Mouse (Mus musculus): ENCODE measurements around the gene Cacul1. TPM values are rescaled to one million over a fixed set of nuclear protein-coding genes. Genes with fewer than 3 reads are reported as not detected.
"Not testable (repeated sequence)": the region's sequence is repeated elsewhere in the genome, so short reads cannot be mapped to it uniquely, and the experiment has no call there.

The Cacul1 gene
- 10 to 100 TPM; 45.6 to 54.5 TPM for total RNA-seq (2021)

DNA sequence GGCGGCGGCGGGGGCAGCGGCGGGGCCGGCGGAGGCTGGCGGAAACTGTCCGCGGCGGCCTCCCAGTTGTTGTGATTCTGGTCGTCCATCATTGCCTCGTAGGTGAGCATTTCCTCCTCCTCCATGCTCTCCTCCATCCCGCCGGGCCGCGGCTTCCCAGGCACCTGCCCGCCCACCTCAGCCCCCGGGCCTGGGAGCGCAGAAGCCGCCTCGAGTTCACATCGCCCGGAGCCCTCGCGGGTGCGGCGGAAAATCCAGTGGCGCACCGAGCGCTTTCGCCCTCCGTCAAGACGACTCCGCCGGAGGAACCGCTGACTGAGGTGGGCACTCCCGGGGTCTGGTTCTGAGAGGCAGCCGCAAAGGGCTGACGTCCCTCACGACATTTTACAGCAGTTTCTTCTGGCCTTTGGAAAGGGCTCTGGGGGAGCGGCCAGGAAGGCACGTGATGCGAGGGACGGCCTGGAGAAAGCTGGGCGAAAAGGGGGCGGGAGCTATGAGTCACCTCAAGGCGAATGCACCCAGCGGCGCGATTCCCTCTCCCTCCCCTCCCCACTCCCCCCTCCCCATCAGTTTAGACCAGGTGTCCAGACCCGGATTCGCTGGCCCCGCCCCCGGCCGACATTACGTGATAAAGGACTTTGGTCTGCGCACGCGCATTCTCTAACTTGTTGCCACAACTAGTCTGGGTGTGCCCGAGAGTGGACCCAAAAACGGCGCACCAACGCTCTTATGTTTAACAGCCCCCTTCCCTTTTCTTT, at the start of gene Cacul1:
Gene Cacul1, minus strand, starts transcription at position 444 of the 758 bp plus-strand sequence.
- intact Hi-C loops (cut with DNase I): loop anchor here (1.0 kb wide), 1 partner anchor 175 kb away; the partner anchor contains the start of gene Nanos1
- DNase-seq (ENCODE audit: low spot score in 2 of 2): peak; percentile 94 to 95

DNA sequence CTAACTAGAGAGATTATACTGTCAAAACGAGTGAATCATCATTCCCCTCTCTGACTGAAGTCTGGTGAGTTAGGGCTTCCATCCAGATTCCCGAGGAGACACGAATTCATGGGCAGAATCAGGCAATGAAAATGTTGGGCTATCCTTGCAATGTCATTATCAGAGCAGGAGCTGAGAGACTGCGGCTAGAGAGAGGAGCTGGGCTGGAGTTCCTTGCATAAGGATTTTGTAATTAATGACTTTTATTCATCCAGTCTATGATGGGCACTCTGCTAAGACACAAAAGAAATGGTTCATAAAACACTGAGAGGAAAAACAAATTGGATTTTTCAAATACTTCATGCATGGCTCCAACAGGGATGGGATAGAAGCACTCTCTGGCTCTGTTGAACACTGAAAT, 38.6 kb upstream of the Cacul1 start:
- no peak for DNase-seq (ENCODE audit: low spot score in 2 of 2)
- intact Hi-C loops (cut with DNase I): loop anchor here (10.0 kb wide), 1 partner anchor 125 kb away; no protein-coding TSS in a partner anchor

DNA sequence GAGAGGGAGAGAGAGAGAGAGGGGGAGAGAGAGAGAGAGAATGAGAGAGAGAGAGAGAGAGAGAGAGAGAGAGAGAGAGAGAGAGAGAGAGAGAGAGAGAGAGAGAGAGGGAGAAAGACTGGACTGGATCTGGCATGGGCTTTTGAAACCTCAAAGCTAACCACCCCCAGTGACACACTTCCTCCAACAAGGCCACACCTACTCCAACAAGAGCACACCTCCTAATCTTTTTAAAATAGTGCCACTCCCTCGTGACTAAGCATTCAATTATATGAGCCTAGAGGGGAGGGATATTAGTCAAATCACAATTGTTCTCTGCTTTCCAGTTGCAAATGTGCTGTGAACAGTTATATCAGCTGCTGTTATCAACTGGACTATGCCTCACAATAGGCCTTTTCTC, 36.2 kb upstream of the Cacul1 start:
- intact Hi-C loops (cut with DNase I): loop anchor here (10.0 kb wide), 1 partner anchor 128 kb away; no protein-coding TSS in a partner anchor
- no peak for DNase-seq (ENCODE audit: low spot score in 2 of 2)

DNA sequence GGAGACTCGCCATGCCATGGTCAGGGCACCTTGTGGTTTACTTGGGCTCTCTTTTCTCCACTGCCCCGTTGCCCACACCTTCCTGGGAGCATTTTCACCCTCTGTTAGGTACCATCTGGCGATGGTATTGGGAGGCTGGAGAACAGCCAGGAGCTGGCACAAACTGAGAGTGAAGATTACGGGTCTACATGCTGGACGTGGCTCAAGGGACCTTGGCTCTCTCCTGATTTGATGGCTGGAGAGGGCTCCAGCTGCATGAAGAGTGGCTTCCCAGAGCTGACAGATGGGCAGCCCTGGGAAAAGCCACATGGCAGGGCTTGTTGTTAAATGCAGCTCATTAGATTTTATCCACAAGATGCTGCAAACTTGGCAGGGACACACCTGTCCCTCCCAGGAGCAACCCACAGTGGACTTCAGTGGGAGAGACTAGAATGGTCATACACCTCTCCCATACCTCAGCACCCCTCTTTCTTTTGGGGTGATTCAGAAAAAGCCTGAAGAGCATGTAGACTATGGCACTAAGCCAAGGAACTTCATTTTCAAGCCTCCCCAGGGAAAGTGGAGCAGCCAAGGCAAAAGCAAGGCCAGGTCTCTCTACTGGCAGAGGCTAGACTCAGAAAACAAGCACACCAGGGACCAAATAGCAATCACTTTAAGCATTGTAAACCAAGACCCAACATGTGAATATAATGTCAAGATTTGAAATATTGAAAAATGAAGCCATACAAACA, 34.8 kb upstream of the Cacul1 start:
- DNase-seq (ENCODE audit: low spot score in 2 of 2): no peak
- intact Hi-C loops (cut with DNase I): loop anchor here (10.0 kb wide), 1 partner anchor 129 kb away; no protein-coding TSS in a partner anchor

DNA sequence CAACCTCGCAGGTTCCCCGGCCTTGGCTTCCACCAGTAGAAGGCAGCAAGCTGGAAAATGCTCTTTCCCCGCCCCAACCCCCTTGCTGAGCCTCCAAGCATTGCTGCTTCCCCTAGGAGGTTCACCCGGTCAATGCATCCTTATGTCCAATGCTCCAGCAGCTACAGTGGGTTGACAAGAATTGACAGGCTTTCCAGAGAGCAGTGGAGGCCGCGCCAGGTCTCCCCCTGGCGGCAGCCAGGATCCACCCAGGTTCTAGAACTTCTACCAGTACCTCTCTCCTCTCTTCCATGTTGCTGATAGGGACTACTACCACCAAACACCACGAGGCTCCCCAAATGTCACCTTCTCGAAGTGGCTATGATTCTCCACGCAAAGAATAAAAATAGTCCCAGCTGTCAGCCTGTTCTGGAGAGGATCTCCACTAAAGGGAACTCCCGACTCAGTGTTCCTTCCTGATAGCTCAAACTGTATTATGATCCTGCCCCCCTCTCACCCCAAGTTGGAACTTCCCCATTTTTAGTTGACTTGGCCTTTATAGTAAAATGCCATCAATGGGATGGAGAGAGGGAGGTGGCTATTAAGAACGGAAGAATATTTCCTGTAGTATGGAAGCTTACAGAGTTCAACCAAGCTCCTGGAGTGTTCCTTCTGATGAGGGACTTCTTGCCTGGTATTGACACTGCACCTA, 30.8 kb upstream of the Cacul1 start:
- intact Hi-C loops (cut with DNase I): loop anchor here (10.0 kb wide), 1 partner anchor 133 kb away; no protein-coding TSS in a partner anchor
- DNase-seq (ENCODE audit: low spot score in 2 of 2): no peak

DNA sequence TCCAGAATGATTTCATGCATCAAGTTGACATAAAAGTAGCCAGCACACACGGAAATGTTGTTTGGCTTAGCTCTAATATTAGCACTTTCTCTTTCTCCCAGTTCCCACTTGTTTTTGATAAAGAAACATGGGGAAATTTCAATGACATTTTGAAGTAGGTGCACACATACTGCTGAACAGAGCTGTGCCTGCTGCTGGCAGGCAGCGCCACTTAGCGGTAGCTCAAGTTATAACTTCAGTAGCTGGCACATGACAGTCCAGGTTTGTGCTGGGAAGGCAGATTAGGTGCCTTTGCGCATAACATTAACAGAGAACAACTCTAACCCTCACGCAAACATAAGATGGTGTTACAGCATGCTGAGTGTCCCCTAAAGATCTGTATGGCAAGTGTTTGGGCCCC, 27.9 kb upstream of the Cacul1 start:
- DNase-seq (ENCODE audit: low spot score in 2 of 2): no peak
- intact Hi-C loops (cut with DNase I): no loop called here

DNA sequence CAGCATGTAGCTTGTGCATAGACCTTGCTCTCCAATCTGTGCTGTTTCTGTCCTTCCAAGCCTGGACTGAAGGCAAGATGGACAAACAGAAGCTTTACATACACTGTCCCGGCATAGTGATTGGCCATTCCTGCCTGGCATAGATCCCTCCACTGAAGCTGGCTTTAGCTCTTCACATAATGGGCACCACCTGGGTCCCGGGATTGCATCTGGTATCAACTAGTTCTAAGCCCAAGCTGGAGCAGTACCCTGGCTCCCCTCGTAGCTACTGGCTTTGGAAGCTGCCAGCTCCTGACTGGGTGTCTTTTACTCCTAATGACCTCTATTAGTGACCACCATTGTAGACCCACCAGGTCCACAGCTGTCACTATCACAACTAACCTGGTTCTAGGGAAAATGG, 22.8 kb upstream of the Cacul1 start:
- DNase-seq (ENCODE audit: low spot score in 2 of 2): no peak
- intact Hi-C loops (cut with DNase I): no loop called here

DNA sequence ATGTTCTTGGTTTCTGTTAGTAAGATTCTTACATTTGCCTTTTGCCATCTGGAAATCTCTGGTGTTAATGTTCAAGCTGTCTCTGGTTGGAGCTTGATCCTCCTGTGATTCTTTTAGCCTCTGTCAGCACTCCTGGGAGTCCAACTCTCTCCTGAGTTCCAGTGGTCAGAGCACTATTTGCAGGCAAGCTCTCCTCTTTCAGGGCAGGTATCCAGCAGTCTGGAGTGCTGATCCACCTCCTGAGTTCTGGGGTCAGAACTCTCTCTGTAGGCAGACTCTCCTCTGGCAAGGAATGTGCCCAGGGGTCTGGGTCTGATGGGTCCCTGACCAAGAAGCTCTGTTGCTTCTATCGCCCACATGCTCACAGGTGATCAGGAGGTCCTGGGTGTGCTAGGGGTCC, 21.2 kb upstream of the Cacul1 start:
- intact Hi-C loops (cut with DNase I): not testable (repeated sequence)

DNA sequence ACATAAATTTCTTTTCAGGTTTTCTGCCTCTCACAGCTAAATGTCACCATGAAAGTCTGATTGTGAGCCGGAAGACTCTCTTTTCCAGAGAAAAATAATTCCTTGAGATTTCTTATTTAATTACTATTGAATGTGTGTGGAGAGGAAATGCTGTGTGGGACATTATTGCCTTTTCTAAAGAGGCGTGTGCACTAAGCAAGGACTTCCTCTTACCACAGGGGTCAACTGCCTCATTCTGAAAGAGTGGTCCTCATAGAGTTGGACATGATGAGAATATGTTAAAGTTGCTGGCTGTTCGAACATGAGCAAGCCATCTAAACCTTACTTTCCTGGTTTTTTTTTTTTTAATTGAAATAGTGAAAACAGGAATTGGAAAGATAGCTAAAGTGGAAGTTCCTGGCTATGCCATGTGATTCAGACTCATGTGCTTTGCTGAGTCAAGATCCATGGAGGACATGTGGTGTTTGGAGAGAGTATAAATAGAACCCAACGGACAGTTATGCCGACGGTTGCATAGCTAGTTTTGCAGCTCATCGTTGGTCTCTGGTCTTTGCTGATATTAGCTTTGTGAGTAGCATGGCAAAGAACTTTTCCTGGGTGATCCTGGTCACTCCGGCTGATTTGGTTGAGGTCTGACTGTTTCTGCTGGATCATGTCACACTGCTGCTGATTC, 17.3 kb upstream of the Cacul1 start:
- intact Hi-C loops (cut with DNase I): no loop called here
- DNase-seq (ENCODE audit: low spot score in 2 of 2): no peak

More for the DNA sequence above, 21.2 kb upstream of the Cacul1 start:
- DNase-seq (ENCODE audit: low spot score in 2 of 2): not testable (repeated sequence)

DNA sequence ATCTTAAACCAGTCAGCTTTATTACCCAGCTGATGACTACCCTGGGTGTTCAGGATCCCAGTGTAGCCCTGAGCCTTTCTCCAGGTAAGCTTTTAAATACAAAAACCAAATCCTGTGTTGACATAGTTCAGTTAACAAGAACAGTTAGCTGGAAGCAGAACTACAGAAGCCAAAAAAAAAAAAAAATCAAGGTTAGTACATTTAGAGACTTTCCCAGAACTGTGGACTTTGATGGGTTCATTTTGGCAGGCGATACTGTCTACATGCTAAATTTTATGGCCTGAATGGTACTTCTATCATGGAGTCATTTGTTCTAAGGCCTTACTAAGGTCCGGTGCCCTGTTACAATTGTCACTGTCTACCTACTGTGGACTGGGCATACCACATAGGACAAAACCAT, 8.8 kb upstream of the Cacul1 start:
- no peak for DNase-seq (ENCODE audit: low spot score in 2 of 2)
- intact Hi-C loops (cut with DNase I): no loop called here

DNA sequence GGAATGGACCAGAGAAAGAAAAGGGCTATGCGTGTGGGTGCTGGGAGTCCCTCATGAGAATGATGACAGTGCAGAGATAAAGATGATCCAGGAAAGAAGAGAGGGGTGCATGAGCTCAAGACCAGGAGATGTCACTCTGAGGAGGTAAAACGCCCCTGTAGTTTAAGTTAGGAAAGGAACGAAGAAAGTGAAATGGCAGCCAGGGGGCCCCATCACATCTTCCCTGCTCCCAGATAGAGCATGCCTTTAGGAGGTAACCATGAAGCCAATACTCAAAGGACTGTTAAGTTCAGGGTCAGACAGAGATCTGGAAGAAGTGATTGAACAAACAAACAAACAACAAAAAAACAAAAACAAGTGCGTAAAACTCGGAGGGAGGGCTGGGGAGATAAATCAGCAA, 5.8 kb upstream of the Cacul1 start:
- DNase-seq (ENCODE audit: low spot score in 2 of 2): no peak
- intact Hi-C loops (cut with DNase I): no loop called here

DNA sequence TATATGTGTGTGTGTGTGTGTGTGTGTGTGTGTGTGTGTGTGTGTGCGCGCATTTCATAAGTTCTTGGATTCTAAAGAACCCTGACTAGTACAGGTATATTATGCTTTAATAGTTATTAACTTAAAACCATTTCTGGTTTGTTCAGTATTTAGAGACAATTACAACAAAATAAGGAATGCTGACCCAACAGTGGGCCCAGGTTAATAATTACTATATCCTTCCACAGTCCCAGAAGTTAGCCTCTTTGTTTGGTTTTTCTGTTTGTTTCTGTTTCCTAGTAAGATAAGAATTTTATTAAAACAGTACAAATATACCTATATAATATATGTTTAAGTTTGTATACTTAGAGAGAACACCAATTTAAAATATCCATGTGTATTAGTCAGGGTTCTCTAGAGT, 2.4 kb upstream of the Cacul1 start:
- no peak for DNase-seq (ENCODE audit: low spot score in 2 of 2)
- intact Hi-C loops (cut with DNase I): no loop called here

DNA sequence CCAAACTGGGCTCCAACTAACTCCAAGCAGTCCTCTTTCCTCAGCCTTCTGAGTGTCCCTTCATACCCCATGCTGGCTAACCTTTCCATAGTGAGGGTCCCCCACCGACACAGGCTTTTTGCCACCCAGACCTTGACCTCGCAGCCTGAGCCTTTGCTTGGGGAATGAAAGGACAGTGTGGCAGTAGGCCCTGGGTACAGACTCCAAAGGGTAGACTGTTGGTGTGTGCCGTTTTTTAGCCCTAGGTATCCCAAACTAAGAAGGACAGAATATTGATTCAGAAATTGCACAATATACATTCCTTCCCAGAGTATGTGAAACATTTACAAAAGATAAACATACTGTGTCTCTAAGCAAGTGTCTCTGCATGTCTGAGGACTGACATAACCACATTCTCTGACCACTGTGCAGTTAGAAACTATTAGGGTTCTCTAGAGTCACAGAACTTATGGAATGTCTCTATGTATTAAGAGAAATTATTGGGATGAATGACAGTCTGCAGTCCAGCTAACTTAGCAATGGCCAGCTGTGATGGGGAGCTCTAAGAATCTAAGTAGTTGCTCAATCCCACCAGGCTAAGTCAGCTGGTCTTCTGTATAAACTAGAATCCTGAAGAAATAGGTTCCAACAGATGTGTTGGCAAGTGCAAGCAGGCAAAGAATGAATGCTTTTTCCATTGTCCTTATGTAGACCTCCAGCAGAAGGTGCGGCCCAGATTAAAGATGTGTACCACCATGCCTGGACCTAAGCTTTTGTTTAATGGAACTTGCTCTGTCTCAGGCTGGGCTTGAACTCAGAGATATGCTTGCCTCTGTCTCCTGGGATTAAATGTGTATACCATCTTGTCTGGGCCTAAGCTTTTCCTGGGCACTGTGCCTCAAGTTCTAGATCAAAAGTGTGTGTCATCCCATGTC, 809 bp upstream of the Cacul1 start:
- intact Hi-C loops (cut with DNase I): loop anchor here (1.0 kb wide), 1 partner anchor 174 kb away; the partner anchor contains the start of gene Nanos1
- no peak for DNase-seq (ENCODE audit: low spot score in 2 of 2)

DNA sequence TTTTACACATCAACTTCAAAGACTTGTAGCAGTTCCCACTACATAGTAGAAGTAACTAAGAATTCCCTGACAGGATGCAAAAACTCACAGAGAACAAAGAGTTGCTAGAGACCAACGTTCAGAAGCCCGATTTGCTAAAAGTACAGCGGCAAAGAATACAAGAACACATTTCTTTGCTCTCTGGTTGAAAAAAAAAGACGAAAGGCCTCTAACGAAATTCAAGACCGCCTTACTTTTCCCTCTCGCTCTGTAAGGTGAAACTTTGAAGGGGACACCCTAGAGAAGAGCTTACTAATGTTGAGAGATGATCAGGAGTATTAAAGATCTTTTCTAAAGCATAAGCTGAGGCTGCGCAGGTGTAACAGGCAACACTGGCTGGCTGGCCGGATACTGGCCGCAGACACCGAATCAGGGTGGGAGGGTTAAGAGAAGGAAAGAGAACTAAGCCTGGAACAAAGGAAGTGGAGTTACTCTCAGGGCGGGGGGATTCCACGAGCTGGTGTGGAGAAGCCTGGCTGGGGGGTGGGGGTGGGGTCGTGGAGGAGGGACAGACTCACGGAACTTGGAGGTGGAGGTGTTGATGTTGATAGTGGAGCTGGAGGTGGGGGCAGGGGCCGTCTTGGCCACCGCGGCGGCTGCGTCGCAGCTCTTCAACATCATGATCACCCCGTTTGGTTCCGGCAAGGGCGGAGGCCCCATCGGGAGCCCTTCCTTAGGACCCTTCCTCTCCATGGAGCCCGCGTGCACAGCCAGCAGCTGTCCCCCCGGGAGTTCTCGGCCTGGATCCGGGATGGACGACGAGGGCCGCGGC, 849 bp downstream of the Cacul1 start:
- intact Hi-C loops (cut with DNase I): no loop called here
- no peak for DNase-seq (ENCODE audit: low spot score in 2 of 2)

DNA sequence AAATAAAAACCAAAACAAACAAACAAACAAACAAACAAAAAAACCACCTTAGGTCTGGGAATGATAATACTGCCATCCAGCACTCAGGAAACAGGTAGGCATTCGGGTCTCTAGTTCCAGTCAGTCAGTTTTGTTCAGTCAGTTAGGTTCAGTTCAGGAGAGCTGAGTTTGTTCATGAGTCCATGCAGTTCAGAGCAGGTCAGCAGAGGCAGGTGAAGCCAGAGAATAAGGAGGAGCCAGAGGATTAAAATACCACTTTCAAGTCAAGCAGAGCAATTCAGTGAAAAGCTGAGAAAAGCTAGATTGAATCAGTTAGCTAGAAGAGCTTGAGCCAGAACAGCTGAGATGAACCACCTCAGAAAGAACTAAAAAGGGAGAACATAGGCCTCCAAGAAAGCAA, 4.1 kb downstream of the Cacul1 start:
- intact Hi-C loops (cut with DNase I): no loop called here
- DNase-seq (ENCODE audit: low spot score in 2 of 2): no peak

DNA sequence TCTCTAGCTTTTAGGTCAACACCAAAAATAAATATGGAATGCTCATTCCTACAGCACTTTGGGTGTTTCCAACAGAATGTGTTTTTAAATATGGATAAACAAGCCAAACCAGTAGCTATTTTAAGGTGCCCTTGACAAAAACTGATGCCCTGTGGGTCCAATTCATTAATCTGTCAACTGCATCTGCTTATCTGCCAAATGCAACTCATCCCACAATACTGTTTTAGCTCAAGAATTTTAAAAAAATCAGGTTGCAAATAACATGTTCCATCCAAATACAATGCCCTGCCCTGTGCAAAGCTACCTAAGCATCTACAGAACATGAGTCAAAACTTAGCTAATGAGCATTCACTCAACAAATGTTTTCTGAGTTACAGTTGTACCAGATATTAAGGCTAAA, 20.3 kb downstream of the Cacul1 start:
- intact Hi-C loops (cut with DNase I): no loop called here
- DNase-seq (ENCODE audit: low spot score in 2 of 2): no peak

DNA sequence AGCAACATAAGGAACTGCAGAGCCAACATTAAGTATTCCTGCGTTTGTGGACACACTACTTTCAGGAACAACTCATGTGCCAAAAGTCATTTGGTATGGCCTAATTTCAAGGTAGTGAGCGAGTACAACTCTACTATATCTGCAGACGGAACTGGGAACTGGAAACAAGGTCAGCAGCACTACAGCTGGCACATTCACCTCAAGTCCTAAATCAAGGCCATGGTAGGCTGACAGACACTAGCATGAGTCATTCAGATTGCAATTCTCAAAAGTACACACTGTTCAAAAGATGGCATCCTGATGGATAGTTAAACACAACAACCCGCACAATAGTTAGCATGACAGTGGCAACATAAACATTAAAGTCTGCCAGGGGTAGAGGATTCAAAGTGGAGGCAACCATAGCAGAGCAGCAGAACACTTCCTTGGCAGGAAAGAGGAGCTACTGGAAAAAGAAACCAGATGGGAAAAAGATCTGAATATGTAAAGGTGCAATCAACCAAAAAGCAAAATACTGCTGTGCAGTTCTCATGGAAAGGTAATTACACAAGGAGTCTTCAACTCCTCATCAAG, 25.9 kb downstream of the Cacul1 start:
- DNase-seq (ENCODE audit: low spot score in 2 of 2): no peak
- intact Hi-C loops (cut with DNase I): loop anchor here (5.0 to 10.0 kb wide), 2 partner anchors 90 to 118 kb away; partner anchors contain the start of gene Prlhr
